Mouse (Mus musculus) testis, postnatal 10 days (tissue): ENCODE data around the gene Cd40.

Source experiments
- DNase-seq: peaks from one replicate; pipeline ENCODE4 v3.0.0; 2021; ENCODE audit warnings: low spot score

Gene Cd40

DNA sequence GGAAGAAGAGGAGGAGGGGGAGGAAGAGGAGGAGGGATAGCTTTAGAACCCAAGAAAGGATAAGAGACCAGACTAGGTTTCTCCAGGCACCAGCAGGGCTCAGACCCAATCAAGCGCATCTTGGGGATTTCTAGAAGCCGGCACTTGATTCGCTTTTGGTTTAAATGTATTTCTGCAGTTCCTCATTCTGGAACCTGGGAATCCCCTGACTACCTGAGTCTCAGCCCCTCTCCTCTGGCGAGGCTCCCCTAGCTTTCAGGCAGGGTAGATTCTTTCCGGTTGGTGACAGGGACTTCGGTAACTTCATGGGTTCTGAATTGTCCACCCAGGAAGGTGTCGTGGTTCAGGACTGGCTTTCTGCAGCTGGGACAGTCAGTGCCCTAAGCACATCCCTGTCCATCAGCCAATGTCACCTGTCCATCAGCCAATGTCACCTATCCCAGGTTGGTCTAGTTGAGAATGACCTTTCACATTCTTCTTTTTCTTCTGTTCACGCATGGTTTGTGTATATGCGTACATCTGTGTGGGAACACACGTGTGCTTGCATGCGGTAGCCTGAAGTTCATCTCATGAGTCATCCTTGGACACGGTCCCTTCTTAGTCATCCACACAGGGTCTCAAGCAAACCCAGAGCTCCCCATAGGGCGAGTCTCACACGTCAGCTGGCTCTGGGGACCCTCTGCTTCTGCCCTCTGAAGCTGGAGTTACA, 1.1 kb downstream of the Cd40 start:
- DNase-seq, result no peak

- no peak for DNase-seq
These were observed 4.5 kb downstream of the Cd40 start for GRCm38 (mm10) chr2:165059961-165060360.

GRCm38 (mm10) chr2:165061638-165062433, 6.4 kb downstream of the Cd40 start:
- no peak for DNase-seq

GRCm38 (mm10) chr2:165064489-165064888, 9.1 kb downstream of the Cd40 start:
- DNase-seq, result no peak

DNA sequence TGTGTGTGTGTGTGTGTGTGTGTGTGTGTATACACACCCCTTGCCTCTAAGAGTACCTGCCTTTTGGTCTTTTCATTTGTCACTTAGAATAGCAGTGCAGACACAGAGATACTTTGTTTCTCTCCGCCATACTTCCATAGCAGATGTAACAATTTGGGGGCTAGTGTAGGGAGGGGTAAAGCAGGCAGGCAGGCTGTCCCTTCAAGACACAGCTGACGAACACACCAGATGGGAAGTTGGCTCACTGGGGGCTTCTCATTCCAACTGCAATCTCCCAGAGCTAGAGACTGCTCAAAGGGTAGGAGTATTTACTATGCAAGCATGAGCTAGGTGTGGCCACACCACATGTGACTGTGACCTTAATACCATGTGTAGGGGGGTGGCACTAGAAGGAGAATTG, 13.4 kb downstream of the Cd40 start:
- DNase-seq, result no peak

DNA sequence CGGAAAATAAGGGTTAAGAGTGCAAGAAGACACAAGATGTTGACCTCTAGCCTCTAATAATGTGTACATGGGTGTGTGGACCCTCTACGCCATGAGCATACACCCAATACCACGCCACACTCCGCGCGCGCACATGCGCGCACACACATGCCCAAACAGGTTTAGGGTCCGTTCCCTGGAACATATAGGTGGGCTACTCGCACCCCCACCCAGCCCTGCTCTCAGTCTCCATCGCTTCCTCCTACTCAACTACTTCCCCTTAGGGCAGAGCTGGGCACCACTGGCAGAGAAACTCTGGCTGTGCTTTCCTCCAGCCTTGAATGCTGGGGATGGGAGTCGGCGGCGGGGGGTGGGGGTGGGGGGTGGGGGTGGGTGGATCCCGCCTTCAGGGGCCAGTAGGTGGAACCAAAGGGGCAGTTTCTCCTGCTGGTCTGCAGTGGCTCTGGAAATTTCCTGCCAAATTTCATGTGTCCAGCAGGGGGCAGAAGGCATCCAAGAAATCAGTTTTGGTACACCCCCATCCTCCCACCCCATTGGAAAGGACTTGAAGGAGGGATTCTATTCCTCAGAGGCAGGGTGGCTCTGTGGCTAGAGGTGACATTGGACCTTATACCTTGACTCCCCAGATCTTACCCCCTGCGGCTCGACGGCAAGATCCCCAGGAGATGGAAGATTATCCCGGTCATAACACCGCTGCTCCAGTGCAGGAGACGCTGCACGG, 14.8 kb downstream of the Cd40 start:
- peak; percentile 77 for DNase-seq

DNA sequence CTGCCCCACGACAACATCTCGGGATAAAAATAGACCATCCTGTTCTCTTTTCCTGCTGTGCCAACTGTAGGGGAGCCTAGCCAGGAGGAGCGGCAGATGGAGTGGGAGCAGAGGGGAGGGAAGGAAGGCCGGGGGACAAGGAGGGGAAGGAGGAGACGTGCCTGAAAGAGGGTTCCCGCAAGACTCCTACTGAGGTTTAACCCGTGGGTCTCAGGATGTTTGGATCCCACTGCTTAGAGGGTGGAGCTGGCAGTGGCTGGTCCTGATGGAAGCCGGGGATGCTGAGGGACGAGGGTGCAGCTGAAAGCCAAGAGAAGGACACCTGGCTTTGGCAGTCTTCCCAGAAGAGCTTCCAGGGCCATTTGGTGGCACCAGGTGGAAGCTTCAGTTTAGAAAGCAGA, 18.0 kb downstream of the Cd40 start:
- no peak for DNase-seq

- DNase-seq, result no peak
These were observed 18.9 kb downstream of the Cd40 start for GRCm38 (mm10) chr2:165074081-165074884.

GRCm38 (mm10) chr2:165074937-165075336, 19.5 kb downstream of the Cd40 start:
- DNase-seq, result peak; percentile 86

DNA sequence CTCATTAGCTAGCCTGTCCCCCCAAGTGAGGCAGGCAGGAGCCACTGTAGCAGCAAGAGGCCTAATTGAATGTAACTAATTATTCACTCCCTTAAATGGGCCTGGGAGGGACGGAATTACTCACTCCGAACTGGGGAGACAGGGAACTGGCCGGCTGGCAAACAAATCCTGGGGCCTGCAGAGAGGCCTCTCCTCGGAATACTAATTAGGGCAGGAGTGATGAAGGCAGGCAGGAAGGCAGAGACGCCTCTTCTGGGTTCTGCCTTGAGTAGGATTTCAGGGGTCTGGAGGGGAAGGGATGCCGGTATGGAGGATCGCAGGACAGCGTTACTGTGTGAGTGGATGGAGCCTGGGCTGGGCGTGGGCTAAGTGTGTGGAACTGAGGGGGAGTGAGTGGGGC, 21.6 kb downstream of the Cd40 start:
- no peak for DNase-seq

DNA sequence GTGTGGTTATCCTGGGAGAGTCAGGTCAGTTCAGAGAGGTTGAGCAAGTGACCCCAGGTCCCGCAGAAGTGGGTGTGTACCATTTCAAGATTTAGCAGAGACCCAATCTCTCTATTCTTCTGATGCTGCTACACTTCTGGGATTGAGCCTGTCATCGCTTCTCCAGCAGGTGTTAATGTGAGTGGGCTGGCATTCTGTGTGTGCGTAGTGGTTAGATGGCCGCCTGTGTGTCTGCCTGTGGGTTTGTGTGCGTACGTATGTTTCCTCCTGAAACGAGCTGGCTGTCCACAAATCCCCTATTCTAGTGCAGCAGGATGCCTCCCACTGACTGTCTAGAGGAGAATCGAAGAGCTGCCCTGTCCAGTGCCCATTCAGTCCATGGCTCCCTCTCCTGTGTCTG, 22.6 kb downstream of the Cd40 start:
- no peak for DNase-seq

GRCm38 (mm10) chr2:165078605-165079004, 23.2 kb downstream of the Cd40 start:
- DNase-seq, result peak; percentile 64

- no peak for DNase-seq
These were observed 25.2 kb downstream of the Cd40 start for GRCm38 (mm10) chr2:165080657-165081056.

- DNase-seq, result no peak
These were observed 25.8 kb downstream of the Cd40 start for GRCm38 (mm10) chr2:165081257-165081656.

- DNase-seq, result no peak
These were observed 31.2 kb downstream of the Cd40 start for GRCm38 (mm10) chr2:165086634-165087033.

GRCm38 (mm10) chr2:165089470-165089869, 34.0 kb downstream of the Cd40 start:
- DNase-seq, result no peak

DNA sequence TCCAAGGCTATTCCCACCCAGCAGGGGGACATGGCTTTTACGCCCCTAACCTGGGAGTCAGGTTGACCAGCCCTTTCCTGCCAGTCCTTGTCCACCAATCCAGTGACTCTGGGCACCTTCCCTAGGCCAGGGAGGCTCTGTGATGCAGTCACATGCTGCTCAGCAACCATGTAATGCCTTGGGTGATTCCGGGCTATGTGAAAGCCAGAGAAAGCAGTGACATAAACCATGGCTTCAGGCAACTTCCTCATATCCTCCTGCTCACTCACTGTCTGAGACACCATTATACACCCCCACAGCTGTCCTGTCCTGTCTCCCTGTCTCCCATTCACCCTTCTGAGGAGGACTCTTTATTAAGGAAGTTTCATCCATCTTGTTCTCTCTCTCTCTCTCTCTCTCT, 35.2 kb downstream of the Cd40 start, which contains the start of gene 1700025C18Rik:
Gene 1700025C18Rik, minus strand, starts transcription at position 101 of the 400 bp plus-strand sequence.
- no peak for DNase-seq

DNA sequence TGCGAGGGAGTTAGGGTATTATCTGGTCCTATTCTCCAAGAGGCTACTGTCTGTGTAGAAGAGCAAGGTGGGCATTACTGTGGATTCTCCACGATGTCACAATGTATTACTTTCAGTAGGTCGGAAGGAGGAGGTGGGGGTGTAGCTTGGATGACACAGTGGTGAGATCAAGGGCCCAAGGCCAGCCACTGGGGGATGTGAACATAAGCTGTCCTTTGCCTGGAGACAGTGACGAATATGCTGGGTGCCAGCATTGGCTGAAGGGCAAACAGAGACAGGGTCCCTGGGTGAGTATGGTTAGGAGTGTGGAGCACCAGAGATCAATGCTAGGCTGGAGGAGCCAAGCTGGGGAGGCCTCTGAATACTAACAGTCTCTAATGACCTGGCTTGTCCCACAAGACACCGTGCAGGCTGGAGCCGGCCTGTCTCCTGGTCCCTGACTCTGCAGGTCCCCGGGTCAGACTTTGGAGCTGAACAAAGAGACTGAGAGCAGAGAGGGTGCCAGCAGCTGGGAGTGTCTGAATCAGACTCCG, 36.1 kb downstream of the Cd40 start:
- no peak for DNase-seq

DNA sequence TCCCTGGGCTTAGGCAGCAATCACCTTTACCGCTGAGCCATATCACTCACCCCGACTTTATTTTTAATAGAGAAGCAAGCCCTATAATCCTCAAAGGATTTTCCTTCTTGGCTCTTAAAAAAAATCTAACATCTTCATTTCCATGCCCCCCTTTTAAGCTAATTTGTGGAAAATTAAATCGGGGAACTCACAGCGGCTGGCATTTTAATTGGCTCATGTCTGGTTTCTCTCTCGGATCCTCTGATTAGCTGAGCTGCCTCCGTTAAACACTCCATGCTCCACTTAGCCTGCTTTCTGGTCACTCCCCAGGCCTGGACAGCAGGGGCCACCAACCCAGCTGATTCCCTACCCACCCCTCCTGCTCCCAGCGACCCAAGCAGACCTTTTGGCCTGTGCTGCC, 37.0 kb downstream of the Cd40 start:
- DNase-seq, result no peak

DNA sequence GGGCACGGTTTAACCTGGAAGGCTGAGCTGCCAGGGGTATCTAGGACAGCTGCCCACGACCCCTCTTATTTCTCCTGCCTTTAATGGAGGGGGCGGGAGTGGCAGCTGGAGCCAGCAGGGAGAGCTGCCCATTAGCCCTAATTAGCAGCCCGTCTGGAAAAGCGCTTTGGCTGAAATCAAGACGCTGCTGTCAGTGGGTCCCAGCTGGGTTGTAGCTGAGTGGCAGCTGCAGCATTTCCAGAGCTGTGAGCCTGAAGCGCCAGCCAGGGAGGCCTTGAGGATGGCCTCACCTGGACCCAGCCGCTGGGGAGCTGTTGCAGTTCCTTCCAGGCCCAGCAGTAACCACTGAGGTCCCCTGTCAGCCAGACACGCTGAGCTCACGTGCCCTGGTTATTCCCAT, 40.9 kb downstream of the Cd40 start:
- DNase-seq, result no peak

- DNase-seq, result no peak
These were observed 43.4 kb downstream of the Cd40 start for GRCm38 (mm10) chr2:165098861-165099260.

GRCm38 (mm10) chr2:165100749-165101148, 45.3 kb downstream of the Cd40 start:
- DNase-seq, result no peak
